Mouse (Mus musculus) midbrain, embryonic 11.5 days (tissue): ENCODE results near the gene Gjc2. TPM values are rescaled to one million over a fixed set of nuclear protein-coding genes. Genes with fewer than 3 reads are reported as not detected.
"Not testable (repeated sequence)": the region's sequence is repeated elsewhere in the genome, so short reads cannot be mapped to it uniquely, and the experiment has no call there.

Experiments
- ATAC-seq: fragments of 200-750 bp; cut with Nextera tagmentation; 2 replicates; pipeline ENCODE4 v1.8.0; 2017; ENCODE audit warnings: moderate TSS enrichment, moderate library complexity; ENCODE audit not compliant: low FRiP score
- DNase-seq: peaks from one replicate; pipeline ENCODE4 v3.0.0; 2015; ENCODE audit warnings: low spot score; ENCODE audit errors: missing footprints
- H3K27ac ChIP-seq: fragments of 300-500 bp; sonication (generic); 2 replicates; pipeline ENCODE4 v1.5.1; 2014; ENCODE audit warnings: low read depth, low read length
- H3K27me3 ChIP-seq: fragments of 300-500 bp; sonication (generic); 2 replicates; pipeline ENCODE4 v1.6.1; 2014; ENCODE audit warnings: mild to moderate bottlenecking, low read length, moderate library complexity, mixed read lengths; ENCODE audit not compliant: control insufficient read depth, insufficient read depth
- H3K36me3 ChIP-seq: fragments of 300-500 bp; sonication (generic); 2 replicates; pipeline ENCODE4 v1.6.1; 2014; ENCODE audit warnings: mild to moderate bottlenecking, low read length, moderate library complexity, mixed read lengths; ENCODE audit not compliant: control insufficient read depth, insufficient read depth
- H3K4me1 ChIP-seq: fragments of 300-500 bp; sonication (generic); 2 replicates; pipeline ENCODE4 v1.6.1; 2014; ENCODE audit warnings: low read length; ENCODE audit not compliant: control insufficient read depth, insufficient read depth
- H3K4me2 ChIP-seq: fragments of 300-500 bp; sonication (generic); 2 replicates; pipeline ENCODE4 v1.6.1; 2014; ENCODE audit warnings: mild to moderate bottlenecking, moderate library complexity
- H3K4me3 ChIP-seq: fragments of 300-500 bp; sonication (generic); 2 replicates; pipeline ENCODE4 v1.5.1; 2014; ENCODE audit warnings: low read depth, low read length
- H3K9ac ChIP-seq: fragments of 300-500 bp; sonication (generic); 2 replicates; pipeline ENCODE4 v1.6.1; 2014; ENCODE audit warnings: low read length
- H3K9me3 ChIP-seq: fragments of 300-500 bp; sonication (generic); 2 replicates; pipeline ENCODE4 v1.6.1; 2016; ENCODE audit warnings: low read length; ENCODE audit not compliant: control insufficient read depth
- WGBS: fragments of 180-500 bp; shearing (Covaris S2); extraction: QIAGEN DNeasy Blood & Tissue Kit; methylation state at CpG from one replicate; pipeline ENCODE4 v1.1.7; 2014; 5-methylcytosine and 5-hydroxymethylcytosine counted together
- polyA plus RNA-seq: library from polyadenylated mRNA; unstranded; fragments of >200 nt; fragmentation: Nextera tagmentation; extraction: Ambion mirVana; gene quantifications from 2 replicates; pipeline ENCODE4 v1.2.1, GENCODE M21; 2014

Gene Gjc2
- polyA plus RNA-seq, 1 experiment from 2014 or later, result not detected

DNA sequence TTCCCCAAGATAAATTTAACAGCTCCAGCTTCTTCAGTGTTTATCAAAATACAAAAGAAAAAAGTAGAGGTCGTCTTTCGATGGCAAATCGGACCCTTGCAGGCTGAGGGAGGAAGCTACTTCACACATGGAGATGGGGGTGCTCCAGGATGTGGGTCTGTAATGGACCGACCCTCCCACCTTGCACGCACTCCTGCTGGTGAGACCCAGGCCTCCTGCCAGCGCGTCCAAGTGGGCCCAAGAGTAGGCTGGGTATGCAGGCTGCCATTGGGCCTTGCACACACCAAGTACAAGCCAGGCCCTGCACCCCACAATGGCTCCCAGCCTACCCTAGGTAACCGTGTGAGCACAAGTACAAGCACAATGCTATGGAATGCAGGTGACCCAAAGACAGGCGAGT, 28.5 kb upstream of the Gjc2 start:
- WGBS, result 92% methylated on average over 9 of the region's 9 CpGs
- Histone ChIP-seq H3K4me1 (peaks cover 19% of the 10 kb centered on the region), H3K36me3 (peaks cover 12% of the 10 kb centered on the region)
- not testable (repeated sequence) for DNase-seq, H3K27ac ChIP-seq, H3K4me3 ChIP-seq, H3K27me3 ChIP-seq, ATAC-seq, H3K9me3 ChIP-seq, H3K4me2 ChIP-seq, H3K9ac ChIP-seq

DNA sequence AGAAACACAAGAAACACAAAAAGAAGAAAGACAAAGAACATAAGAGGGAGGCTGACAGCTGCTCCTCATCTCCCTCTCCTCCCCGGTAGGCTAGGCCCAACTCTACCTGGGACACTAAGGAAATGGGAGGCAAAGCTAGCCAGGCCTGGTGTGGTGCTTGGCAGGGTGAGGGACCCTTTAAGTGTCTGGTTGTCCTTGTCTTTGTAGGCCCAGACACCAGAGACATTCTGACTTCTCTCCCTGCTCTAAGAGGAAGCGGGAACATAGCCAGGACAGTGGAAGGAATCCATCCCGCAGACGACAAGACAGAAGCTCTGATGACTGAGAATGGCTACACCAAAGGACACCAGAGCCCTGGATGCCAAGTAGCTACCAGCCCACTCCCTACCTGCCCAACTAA, 27.0 kb upstream of the Gjc2 start:
- 91% methylated on average over 4 of the region's 4 CpGs for WGBS
- ATAC-seq (no peak), DNase-seq (peak; percentile 85)
- Histone ChIP-seq H3K27ac (no peak overlapping the region), H3K4me1 (peaks cover 19% of the 10 kb centered on the region), H3K4me2 (no peak overlapping the region), H3K9ac (no peak overlapping the region), H3K9me3 (no peaks in the 10 kb centered on the region), H3K27me3 (no peaks in the 10 kb centered on the region), H3K4me3 (no peak overlapping the region), H3K36me3 (peaks cover 14% of the 10 kb centered on the region)

- Histone ChIP-seq H3K4me1 (peaks cover 19% of the 10 kb centered on the region), H3K27me3 (no peaks in the 10 kb centered on the region), H3K4me2 (peak overlapping the region; percentile 86), H3K27ac (no peak overlapping the region), H3K4me3 (0 out of 2 replicates have a peak overlapping the region, but pooled peaks have one; percentile 93), H3K9ac (no peak overlapping the region), H3K36me3 (peaks cover 14% of the 10 kb centered on the region), H3K9me3 (no peaks in the 10 kb centered on the region)
- WGBS, result 81% methylated on average over 5 of the region's 5 CpGs
- ATAC-seq (no peak), DNase-seq (peak; percentile 81)
Measured at GRCm38 (mm10) chr11:59209580-59209979, 26.6 kb upstream of the Gjc2 start.

GRCm38 (mm10) chr11:59209003-59209441, 26.0 kb upstream of the Gjc2 start:
- Histone ChIP-seq H3K9ac (peak overlapping the region; percentile 92), H3K4me3 (peak overlapping the region; percentile 93), H3K27me3 (no peaks in the 10 kb centered on the region), H3K9me3 (no peaks in the 10 kb centered on the region), H3K36me3 (peaks cover 14% of the 10 kb centered on the region), H3K4me1 (peaks cover 19% of the 10 kb centered on the region), H3K27ac (0 out of 2 replicates have a peak overlapping the region, but pooled peaks have one; percentile 78), H3K4me2 (peak overlapping the region; percentile 86)
- ATAC-seq (peak; percentile 43), DNase-seq (peak; percentile 96)
- 10% methylated on average over 18 of the region's 18 CpGs for WGBS

GRCm38 (mm10) chr11:59208153-59208831, 25.3 kb upstream of the Gjc2 start, which contains the start of gene 2310033P09Rik:
TSS of gene 2310033P09Rik (plus strand) at chr11:59208321.
- under 1% methylated on average over 67 of the region's 67 CpGs for WGBS
- no peaks in the 10 kb centered on the region for H3K27me3 ChIP-seq
- peak within 1 kb of the TSS; percentile 92 for H3K9ac ChIP-seq
- peaks cover 14% of the 10 kb centered on the region for H3K36me3 ChIP-seq
- peak within 1 kb of the TSS; percentile 86 for H3K4me2 ChIP-seq
- H3K27ac ChIP-seq, result peak within 1 kb of the TSS; percentile 78
- DNase-seq (peak; percentile 100), ATAC-seq (peak; percentile 87)
- H3K9me3 ChIP-seq, result no peaks in the 10 kb centered on the region
- H3K4me1 ChIP-seq, result peaks cover 19% of the 10 kb centered on the region
- H3K4me3 ChIP-seq, result peak within 1 kb of the TSS; percentile 93

DNA sequence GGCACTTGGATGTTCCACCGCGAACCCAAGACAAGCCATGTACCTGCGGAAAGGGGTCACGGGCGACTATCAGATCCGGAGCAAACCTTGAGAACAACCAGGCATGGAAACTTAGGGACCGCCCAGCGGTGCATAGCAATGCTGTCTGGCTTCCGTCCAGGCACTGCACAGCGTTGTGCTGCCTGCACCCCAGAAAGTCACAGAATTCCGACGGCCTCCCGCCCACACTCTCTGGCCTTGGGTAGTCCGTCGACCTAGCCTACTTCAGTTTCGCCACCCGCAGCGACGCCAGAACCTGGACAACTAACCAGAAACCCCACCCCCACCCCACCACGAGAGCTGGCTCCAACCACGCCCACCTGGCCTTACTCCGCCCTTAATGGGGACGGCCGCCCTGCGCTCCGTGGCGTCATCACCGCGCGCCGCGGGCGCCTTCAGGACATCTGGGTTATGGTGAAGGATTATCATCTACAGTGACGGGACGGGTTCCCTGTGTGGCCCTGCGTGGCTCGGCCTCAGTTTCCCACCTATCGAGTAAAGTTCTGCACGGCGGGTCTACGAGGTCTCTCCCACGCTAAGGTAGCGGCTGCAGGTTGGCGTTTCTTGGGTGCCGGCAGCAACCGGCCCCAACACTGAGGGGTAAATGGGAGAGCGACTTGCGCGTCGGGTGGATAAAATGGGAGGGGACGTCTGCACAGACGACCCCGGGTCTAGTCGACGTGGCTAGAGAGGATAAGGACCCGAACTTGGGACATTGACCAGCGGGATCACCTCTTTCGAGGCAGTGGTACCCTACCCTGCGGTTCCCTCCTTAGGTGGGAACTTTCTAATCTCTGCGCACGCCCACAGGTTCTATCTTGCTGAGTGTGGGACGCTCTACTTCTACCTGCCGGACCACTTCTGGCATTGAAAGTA, 19.3 kb upstream of the Gjc2 start, which contains the start of gene Mrpl55:
Gene Mrpl55, plus strand, starts transcription at position 406 of the 915 bp plus-strand sequence.
- peaks cover 2% of the 10 kb centered on the region; the same call in 1 of the 2 replicates for H3K36me3 ChIP-seq
- H3K9me3 ChIP-seq, result no peaks in the 10 kb centered on the region
- peak within 1 kb of the TSS; percentile 84 for H3K4me3 ChIP-seq
- peaks cover 4% of the 10 kb centered on the region; the same call in 1 of the 2 replicates for H3K4me1 ChIP-seq
- ATAC-seq (peak; percentile 93), DNase-seq (peak; percentile 99)
- H3K27ac ChIP-seq, result no peak within 1 kb of the TSS
- under 1% methylated on average over 62 of the region's 63 CpGs for WGBS
- no peaks in the 10 kb centered on the region for H3K27me3 ChIP-seq
- peak within 1 kb of the TSS; percentile 75 for H3K9ac ChIP-seq
- peak within 1 kb of the TSS; percentile 86 for H3K4me2 ChIP-seq

- peaks cover 2% of the 10 kb centered on the region; the same call in 1 of the 2 replicates for H3K36me3 ChIP-seq
- no peak overlapping the region for H3K27ac ChIP-seq
- H3K9ac ChIP-seq, result peak overlapping the region; percentile 75
- H3K4me2 ChIP-seq, result peak overlapping the region; percentile 86
- no peak; the same call in 1 of the 2 replicates for ATAC-seq
- H3K4me1 ChIP-seq, result peaks cover 4% of the 10 kb centered on the region; the same call in 1 of the 2 replicates
- peak overlapping the region; percentile 84 for H3K4me3 ChIP-seq
- H3K9me3 ChIP-seq, result no peaks in the 10 kb centered on the region
- no peak for DNase-seq
- no peaks in the 10 kb centered on the region for H3K27me3 ChIP-seq
- 35% methylated on average over 16 of the region's 16 CpGs for WGBS
Measured at GRCm38 (mm10) chr11:59201216-59202002, 18.4 kb upstream of the Gjc2 start.

- Histone ChIP-seq H3K4me1 (peaks cover under 1% of the 10 kb centered on the region; the same call in 1 of the 2 replicates), H3K4me2 (no peak overlapping the region), H3K27ac (no peak overlapping the region), H3K9me3 (no peaks in the 10 kb centered on the region), H3K4me3 (no peak overlapping the region), H3K27me3 (no peaks in the 10 kb centered on the region), H3K9ac (no peak overlapping the region), H3K36me3 (no peaks in the 10 kb centered on the region)
- ATAC-seq (no peak), DNase-seq (no peak)
Measured at GRCm38 (mm10) chr11:59196230-59196629, 13.2 kb upstream of the Gjc2 start.
